Mouse (Mus musculus) liver, embryonic 14.5 days (tissue): ENCODE results near the gene B3gnt2.

Experiments used
- CTCF ChIP-seq: IDR thresholded peaks from 2 replicates; pipeline ENCODE4 v1.5.1; 2016; ENCODE audit warnings: antibody characterized with exemption, low read depth, control low read depth
- EP300 ChIP-seq: IDR thresholded peaks from 2 replicates; pipeline ENCODE4 v1.6.1; 2016; ENCODE audit warnings: antibody characterized with exemption, low read depth

- no peak for TF ChIP-seq CTCF
- TF ChIP-seq EP300, result no peak
Observed at GRCm38 (mm10) chr11:22747406-22747805, 113.4 kb downstream of the B3gnt2 start.
